Mouse (Mus musculus): ENCODE results near the gene Snw1. TPM values are rescaled to one million over a fixed set of nuclear protein-coding genes. Genes with fewer than 3 reads are reported as not detected.

The Snw1 gene
- total RNA-seq, 2 experiments from 2014 or later: 74.3 to 201 TPM

DNA sequence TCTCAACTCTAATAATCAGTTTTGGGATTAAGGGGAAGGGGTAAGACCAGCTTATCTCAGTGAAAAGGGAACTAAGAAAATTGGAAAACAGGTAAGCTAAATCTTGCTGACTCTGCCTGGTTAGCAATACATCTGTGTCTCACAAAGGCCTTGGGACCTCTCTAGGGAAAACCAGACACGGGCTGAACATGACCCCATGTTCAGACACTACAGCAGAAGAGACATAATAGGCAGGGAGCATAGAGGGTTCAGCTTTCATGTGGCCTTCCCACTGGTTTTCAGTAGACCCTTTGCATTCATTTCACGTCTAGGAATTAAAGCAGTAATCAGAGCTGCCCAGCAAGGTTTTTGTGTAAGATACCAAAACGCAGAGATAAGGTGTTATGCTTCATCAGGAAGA lies 47.6 kb downstream of the Snw1 start:
- ATAC-seq (replicated peaks; ENCODE audit: poor library complexity, severe bottlenecking): no peak

DNA sequence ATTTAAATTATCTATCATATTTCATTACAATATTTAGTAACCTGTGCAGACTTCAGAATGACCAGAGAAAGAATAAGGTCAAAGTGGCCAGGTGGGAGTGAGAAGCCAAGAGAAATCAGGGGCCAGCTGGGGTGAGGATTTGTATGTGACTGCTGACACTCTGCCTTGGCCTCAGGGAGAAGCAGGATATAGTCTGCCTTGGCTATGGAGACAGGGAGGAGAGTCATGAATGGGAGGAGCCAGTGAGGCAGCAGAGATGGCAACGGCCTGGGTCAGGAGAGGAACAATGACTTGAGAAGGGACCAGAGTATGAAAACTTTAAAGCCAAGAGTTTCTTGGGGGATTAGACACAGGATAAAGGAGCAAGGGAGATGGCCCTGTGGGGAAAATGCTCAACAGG lies 48.4 kb downstream of the Snw1 start:
- ATAC-seq (replicated peaks; ENCODE audit: poor library complexity, severe bottlenecking): no peak

DNA sequence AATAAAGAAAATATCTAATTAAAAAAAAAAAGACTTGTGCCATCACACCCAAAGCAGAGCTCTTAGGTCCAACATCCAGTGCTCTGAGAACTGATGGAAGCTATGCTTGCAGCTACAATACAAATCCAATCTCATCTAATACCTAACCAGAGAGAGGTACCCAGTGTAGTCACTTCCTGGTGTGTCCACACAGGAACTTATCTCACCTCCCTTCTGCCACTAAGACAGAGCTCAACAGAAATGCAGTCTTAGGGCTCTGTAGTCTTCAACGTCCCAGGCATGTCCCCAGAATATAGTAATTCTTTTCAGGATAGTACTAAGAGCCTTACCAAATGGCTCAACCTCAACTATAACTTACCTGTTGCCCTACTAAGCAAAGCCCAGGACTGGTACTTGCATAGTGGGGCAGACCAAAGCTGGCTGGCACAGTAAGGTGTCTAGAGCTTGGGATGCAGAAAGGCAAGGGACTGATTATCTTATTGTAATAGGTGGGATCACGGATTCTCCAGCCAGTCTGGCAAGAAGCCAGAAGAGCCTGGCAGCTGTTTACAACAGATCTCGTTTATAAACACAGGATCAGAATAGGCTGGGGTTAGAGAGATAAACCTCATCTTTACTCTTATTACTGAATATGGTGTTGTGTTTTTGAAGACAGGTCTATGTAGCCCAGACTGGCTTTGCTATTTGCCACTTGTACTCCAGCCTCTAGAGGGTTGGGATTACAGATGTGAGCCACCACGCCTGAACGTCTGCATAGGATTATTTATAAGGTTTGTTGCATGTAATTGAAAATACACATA lies 50.2 kb downstream of the Snw1 start:
- no peak for ATAC-seq (replicated peaks; ENCODE audit: poor library complexity, severe bottlenecking)

DNA sequence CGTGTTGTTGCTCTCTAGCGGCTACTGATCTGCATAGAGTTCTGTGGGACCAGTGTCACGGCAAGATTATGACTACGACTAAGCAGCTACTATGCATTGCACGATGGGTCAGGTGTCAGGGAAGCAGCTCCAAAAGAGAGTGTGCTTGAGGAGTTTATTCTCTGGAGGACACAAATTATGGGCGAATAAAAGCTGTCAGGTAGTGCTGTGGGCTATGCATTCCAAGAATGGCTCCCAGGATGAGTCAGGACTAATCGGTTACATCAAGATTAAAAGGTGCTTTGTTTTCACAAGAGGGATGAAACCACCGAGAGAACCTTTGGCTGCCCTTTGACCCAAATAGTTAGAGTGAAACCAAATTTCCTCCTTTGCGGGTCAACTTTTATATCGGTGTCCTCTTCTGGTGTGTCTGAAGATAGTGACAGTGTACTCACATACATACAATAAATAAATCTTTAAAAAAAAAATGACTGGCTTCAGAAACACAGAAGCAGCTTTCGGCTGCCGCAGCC lies 52.0 kb downstream of the Snw1 start:
- no peak for ATAC-seq (replicated peaks; ENCODE audit: poor library complexity, severe bottlenecking)

DNA sequence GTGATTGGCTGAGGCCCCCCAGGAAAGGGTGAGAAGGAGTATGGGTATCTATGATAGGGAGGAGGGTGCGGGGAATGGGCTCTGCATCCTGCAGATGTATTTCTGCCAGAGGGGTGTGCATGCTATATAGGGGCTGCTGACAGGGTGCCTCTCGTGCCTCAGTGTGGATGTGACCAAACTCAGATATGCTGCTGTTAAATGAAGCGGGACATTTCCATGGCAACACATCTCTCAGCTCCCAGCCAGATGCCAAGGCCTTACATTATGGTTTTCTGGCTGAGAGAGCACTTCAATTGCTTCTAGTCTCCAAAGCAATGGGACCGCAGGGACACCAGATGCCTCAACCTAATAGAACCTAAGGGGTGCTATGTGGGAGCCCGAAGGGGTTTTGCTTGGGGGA lies 53.2 kb downstream of the Snw1 start:
- no peak for ATAC-seq (replicated peaks; ENCODE audit: poor library complexity, severe bottlenecking)

DNA sequence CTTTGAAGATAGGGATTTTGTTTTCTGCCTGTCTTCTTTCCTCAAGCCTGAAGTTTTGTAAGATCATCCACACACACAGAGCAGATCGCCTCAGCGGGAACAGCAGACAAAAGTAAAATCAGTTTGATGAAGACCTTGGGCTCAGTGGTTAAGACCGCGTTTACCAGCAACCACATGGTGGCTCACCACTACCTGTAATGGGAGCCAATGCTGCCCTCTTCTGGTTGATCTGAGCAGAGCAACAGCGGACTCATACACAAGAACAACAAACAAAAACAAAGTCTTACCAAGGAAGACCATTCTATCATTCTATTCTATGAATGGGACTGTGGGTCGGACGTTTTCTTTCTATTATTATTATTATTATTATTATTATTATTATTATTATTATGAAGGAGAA lies 55.4 kb downstream of the Snw1 start:
- ATAC-seq (replicated peaks; ENCODE audit: poor library complexity, severe bottlenecking): peak; percentile 66

DNA sequence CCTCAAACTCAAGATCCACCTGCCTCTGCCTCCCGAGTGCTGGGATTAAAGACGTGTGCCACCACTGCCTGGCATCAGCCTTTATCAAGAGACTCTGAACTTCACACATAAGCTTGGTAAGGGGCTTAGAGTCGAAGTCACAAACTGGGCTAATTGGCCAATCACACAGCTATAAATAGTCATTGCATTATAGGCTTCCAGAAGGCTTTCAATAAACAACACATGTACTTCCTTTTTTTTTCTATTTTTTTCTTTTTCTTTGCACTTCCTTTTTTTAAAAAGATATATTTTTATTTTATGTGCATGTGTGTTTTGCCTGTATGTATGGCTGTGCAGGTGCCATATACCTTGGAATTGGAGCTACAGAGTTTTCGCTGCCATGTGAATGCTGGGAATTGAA lies 56.7 kb downstream of the Snw1 start:
- ATAC-seq (replicated peaks; ENCODE audit: poor library complexity, severe bottlenecking): peak; percentile 62

DNA sequence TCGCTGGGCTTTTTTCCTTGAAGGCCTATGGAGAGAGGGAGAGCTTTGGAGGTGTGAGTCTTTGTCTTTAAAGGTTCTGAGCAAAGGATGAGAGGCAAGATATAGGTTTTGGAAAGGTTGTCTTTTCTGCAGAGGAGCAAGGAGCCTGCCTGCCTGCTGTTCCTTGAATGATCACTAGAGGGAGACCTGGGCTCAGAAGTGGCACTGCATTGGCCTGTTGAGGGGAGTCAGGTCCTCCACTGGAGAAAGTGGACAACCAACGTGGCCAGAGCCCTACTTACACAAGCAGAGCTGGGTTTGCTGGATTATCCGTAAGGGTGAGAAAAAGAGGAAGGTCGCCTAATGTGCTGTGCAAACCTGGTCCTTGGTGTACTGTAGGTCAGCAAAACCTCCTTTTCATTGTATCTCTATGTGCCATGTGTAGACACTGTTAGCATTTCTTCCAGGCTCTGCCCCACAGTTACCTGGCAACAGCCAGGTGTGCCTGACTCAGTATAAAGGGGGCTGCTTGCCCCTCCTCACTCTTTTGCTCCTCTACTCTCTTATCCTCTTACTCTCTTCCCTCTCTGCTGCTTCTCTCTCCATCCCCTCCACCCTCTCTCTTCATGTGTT lies 58.8 kb downstream of the Snw1 start:
- ATAC-seq (replicated peaks; ENCODE audit: poor library complexity, severe bottlenecking): peak; percentile 69

DNA sequence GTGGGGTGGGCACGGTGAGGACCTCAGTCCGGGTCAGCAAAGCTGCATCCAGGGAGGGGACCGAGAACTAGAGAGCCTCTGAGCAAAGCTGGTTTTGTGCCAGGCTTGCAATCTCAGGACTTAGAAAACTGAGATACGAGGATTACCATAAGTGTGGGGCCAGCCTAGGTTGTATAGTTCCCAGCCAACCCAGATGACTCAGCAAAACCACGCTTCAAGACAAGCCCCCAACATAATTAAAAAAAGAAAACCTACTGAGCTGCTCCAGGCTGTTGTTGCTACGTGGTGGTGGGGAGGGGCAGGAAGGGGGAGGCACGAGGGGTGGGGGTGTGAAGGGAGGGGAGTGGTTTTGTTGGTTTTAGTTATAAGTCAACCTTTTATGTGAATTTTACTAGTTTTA lies 61.1 kb downstream of the Snw1 start:
- ATAC-seq (replicated peaks; ENCODE audit: poor library complexity, severe bottlenecking): no peak

DNA sequence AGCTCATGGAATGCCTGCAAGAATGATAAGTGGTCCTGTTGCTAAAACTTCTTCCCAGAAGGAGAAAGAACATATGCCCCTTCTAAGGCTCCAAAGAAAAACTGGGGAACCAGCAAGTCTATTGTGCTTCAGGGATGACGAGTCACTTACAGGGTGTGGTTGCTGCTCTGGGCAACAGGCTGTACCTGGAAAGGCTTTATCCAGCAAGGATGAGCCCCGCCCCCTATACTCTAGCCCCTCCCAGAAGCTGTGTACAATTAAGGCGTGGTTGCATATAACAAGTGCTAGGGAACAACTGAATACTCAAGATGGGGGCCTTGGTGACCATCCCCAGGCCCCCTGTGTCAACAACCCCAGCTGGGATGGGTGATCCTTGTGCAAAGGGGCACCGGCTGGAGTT lies 63.0 kb downstream of the Snw1 start:
- no peak for ATAC-seq (replicated peaks; ENCODE audit: poor library complexity, severe bottlenecking)

DNA sequence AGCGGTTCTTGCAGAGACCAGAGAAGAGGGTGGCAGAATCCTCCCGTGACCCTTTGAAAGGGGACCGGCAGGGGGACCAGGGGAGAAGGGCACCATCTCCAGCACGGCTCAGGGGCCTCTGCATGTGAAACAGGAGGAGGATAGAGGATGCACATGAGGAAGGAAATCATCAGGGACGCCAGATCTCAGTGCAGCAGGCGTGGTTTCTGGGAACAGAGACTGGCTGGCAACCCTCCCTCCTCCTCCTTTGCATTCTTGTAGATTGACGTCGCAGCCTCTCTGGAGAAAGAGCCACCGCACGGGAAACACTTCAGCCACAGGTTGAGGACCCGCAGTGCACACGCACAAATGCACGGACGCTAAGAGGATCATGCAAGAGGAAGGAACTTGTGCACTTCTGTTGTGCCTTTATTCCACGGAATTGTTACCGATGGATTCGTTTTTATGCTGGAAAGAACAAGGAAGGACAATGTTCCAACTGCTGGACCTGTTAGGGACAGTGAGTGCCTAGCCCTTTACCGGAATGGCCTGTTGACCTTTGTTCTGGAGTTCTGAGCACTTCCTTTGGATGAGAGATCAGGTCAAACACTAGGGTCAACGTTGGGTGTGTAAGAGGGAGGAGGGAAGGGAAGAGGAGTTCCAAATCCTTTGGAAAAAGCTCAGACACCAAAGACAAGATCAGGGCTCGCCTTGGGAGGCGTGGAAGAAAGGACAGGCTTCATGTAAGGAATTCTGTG lies 64.0 kb downstream of the Snw1 start:
- ATAC-seq (replicated peaks; ENCODE audit: poor library complexity, severe bottlenecking): peak; percentile 80

DNA sequence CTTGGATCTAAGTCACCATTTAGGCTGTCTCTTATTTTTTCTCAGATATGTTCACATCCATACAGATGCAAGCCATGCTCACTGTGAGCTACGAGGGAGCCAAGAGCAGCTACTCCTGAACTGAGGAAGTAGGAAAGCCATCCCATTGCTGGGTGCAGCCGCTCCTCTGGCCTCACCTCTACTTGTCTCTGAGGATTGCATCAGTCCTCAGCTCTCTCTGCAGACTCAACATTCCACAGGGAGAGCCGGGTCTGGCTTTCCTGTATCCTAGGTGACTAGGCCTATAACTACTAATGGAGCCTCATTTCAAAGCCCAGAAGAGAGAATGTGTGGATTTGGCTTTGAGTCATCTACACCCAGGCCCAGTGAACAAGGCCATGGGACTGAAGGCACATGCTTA lies 66.4 kb downstream of the Snw1 start:
- ATAC-seq (replicated peaks; ENCODE audit: poor library complexity, severe bottlenecking): no peak

DNA sequence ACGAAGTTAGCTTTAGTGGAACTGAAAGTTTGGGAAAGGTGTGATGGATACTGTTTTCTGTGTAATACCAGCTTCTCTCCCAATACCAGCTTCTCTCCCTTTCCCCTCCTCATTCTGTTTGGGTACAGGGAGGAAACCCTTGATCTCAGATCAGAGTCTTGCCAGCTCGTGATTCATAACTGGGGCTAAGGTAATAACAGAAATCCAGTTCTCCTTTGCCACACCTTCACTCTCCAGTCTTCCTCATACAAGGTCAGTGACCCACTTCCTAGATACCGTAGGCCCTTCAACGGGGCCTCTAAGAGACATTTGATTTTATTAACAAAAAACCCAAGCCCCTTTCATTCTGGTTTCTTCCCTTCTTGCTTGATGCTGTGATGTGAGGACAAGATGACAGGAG lies 66.9 kb downstream of the Snw1 start:
- ATAC-seq (replicated peaks; ENCODE audit: poor library complexity, severe bottlenecking): no peak

DNA sequence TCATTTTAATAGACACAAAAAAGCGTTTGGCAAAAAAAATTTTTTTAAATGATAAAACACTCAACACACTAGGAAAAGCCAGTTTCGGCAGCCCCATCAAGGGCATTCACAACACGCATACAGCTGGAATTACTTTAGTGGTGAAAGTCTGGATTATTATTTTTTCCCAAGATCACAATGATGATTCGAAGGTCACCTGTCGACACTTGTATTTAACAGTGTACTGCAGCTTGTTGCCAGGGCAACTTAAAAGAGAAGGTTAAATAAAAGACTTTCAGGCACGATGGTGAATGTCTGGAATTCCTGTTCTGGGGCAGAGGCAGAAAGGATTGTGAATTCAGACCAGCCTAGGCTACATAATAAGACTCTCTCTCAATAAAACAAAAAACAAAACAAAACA lies 70.2 kb downstream of the Snw1 start:
- ATAC-seq (replicated peaks; ENCODE audit: poor library complexity, severe bottlenecking): no peak

DNA sequence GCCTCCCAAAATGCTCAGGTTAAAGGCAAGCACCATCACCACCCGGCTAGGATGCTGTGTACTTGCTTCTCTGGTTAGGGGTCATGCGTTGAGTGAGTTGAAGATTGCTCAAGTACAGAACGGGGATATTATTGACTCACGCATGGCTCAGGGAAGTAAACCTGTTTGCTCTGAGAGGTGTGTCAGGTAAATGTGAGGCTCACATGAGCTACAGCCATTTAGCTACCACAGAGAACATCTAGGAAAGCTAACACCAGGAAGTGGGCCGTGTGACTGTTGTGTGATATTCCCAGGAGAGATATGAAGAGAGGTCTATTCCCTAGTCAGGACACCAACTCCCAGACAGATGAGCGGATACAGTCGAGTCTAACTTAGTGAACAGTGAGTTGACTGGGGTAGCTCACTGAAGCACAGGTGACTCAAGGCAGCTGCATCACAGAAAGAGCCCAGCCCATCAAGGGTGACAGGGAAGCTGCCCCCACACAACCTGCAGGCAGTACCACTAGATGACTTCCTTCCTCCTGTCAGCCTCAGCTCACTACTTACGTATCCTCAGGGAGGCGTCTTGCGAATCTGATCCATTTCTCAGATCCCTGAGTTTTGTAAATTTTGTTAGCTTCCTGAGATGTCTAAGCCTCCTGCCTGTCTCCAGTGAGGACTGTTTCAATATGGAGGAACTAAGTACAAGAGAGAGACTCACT lies 72.8 kb downstream of the Snw1 start:
- ATAC-seq (replicated peaks; ENCODE audit: poor library complexity, severe bottlenecking): peak; percentile 65

Other genes starting within 250 kb of the Snw1 start
- 1.8 TPM in 1 of 2 replicates, not detected in the other for gene Noxred1, start 233.5 kb downstream of the Snw1 start, total RNA-seq (2014; fragmentation: Nextera tagmentation)
- not detected in 2 replicates for gene Noxred1, start 233.5 kb downstream of the Snw1 start, total RNA-seq (2017)
- 25.9 and 56.4 TPM in 2 replicates for gene Vipas39, start 206.0 kb downstream of the Snw1 start, total RNA-seq (2014; fragmentation: Nextera tagmentation)
- gene Vipas39, start 206.0 kb downstream of the Snw1 start, total RNA-seq (2017): 27.2 and 31.0 TPM in 2 replicates
- 174 and 185 TPM in 2 replicates for gene Ahsa1, start 205.8 kb downstream of the Snw1 start, total RNA-seq (2014; fragmentation: Nextera tagmentation)
- gene Ahsa1, start 205.8 kb downstream of the Snw1 start, total RNA-seq (2017): 310 and 324 TPM in 2 replicates
- not detected in 2 replicates for gene Ism2, start 172.6 kb downstream of the Snw1 start, total RNA-seq (2014; fragmentation: Nextera tagmentation)
- gene Ism2, start 172.6 kb downstream of the Snw1 start, total RNA-seq (2017): not detected in 2 replicates
- 124 and 145 TPM in 2 replicates for gene Sptlc2, start 83.9 kb downstream of the Snw1 start, total RNA-seq (2014; fragmentation: Nextera tagmentation)
- gene Sptlc2, start 83.9 kb downstream of the Snw1 start, total RNA-seq (2017): 153 and 160 TPM in 2 replicates
- 123 and 162 TPM in 2 replicates for gene Slirp, start 28.4 kb downstream of the Snw1 start, total RNA-seq (2014; fragmentation: Nextera tagmentation)
- 102 and 106 TPM in 2 replicates for gene Slirp, start 28.4 kb downstream of the Snw1 start, total RNA-seq (2017)
- gene Alkbh1, start 28.3 kb downstream of the Snw1 start, total RNA-seq (2014; fragmentation: Nextera tagmentation): 65.3 and 73.7 TPM in 2 replicates
- gene Alkbh1, start 28.3 kb downstream of the Snw1 start, total RNA-seq (2017): 58.4 and 70.3 TPM in 2 replicates
- gene Gm5788, start 22.4 kb upstream of the Snw1 start, total RNA-seq (2014; fragmentation: Nextera tagmentation): not detected in 2 replicates
- gene Gm5788, start 22.4 kb upstream of the Snw1 start, total RNA-seq (2017): not detected in 2 replicates
- not detected in 2 replicates for gene Gm8300, start 42.0 kb upstream of the Snw1 start, total RNA-seq (2014; fragmentation: Nextera tagmentation)
- not detected in 2 replicates for gene Gm8300, start 42.0 kb upstream of the Snw1 start, total RNA-seq (2017)
- not detected in 2 replicates for gene Oog1, start 130.4 kb upstream of the Snw1 start, total RNA-seq (2014; fragmentation: Nextera tagmentation)
- gene Oog1, start 130.4 kb upstream of the Snw1 start, total RNA-seq (2017): not detected in 2 replicates
- not detected in 2 replicates for gene Gm4027, start 146.6 kb upstream of the Snw1 start, total RNA-seq (2014; fragmentation: Nextera tagmentation)
- not detected in 2 replicates for gene Gm4027, start 146.6 kb upstream of the Snw1 start, total RNA-seq (2017)
- not detected in 2 replicates for gene Gm16381, start 172.3 kb upstream of the Snw1 start, total RNA-seq (2014; fragmentation: Nextera tagmentation)
- gene Gm16381, start 172.3 kb upstream of the Snw1 start, total RNA-seq (2017): not detected in 2 replicates

Data from granulocyte monocyte progenitor cell, adult 5-6 weeks (primary cell).